Mouse (Mus musculus): ENCODE measurements around the gene Ung. TPM values are rescaled to one million over a fixed set of nuclear protein-coding genes. Genes with fewer than 3 reads are reported as not detected.

The Ung gene
- polyA plus RNA-seq, 1 experiment from 2014 or later: 37.9 TPM

DNA sequence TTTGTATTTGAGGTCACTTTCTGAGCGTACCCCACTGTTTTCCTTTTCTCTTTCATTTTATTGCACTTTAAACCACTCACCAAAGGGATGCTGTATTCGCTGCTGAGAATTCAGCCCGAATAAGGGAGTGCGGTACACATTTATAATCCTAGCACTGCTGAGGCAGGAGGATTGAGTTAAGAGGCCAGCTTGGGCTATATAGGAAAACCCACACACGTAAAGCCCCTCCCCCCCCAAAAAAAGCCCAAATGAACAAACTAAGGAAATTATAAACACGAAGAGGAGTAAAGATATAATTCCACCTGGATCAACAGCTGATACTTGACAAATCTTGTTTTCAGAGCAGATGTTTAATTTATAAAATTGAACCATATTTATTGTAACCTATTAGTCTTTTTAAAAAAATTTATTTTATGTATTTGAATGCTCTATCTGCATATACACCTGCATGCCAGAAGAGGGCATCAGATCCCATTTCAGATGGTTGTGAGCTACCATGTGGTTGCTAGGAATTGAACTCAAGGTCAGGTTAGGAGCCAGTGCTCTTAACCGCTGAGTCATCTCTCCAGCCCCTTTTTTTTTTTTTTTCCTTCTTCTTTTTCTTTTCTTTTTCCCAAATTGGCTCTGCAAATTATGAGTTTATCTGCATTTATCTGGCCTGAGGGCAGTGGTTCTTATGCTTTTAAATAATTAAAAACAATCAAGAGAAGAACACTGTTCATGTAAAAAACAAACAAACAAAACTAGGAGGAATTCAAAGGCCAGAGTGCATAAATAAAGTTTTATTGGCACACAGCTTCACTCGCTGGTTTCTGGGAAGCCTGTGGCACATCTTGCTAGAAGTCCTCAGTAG lies 46.6 kb downstream of the Ung start:
- 57% methylated on average over 8 of the region's 8 CpGs for WGBS
- Histone ChIP-seq H3K4me1 (ENCODE audit: control insufficient read depth, insufficient read depth, low read length) (no peaks in the 10 kb centered on the region), H3K4me3 (ENCODE audit: low read depth, low read length) (no peak overlapping the region), H3K36me3 (replicated peaks; ENCODE audit: control insufficient read depth, insufficient read depth, low read depth, low read length) (no peaks in the 10 kb centered on the region), H3K27me3 (ENCODE audit: control insufficient read depth, insufficient read depth, low read length) (no peaks in the 10 kb centered on the region), H3K27ac (replicated peaks; ENCODE audit: low read depth, low read length) (no peak overlapping the region), H3K9me3 (replicated peaks; ENCODE audit: control insufficient read depth, low read length) (no peaks in the 10 kb centered on the region), H3K9ac (replicated peaks; ENCODE audit: low read length) (no peak overlapping the region; the same call in 1 of the 2 replicates), H3K4me2 (ENCODE audit: low read depth, low read length) (peak overlapping the region; percentile 64)
- ATAC-seq (replicated peaks; ENCODE audit: insufficient number of reproducible peaks, low FRiP score, low TSS enrichment, low read depth): no peak
- DNase-seq (ENCODE audit: low spot score): no peak

DNA sequence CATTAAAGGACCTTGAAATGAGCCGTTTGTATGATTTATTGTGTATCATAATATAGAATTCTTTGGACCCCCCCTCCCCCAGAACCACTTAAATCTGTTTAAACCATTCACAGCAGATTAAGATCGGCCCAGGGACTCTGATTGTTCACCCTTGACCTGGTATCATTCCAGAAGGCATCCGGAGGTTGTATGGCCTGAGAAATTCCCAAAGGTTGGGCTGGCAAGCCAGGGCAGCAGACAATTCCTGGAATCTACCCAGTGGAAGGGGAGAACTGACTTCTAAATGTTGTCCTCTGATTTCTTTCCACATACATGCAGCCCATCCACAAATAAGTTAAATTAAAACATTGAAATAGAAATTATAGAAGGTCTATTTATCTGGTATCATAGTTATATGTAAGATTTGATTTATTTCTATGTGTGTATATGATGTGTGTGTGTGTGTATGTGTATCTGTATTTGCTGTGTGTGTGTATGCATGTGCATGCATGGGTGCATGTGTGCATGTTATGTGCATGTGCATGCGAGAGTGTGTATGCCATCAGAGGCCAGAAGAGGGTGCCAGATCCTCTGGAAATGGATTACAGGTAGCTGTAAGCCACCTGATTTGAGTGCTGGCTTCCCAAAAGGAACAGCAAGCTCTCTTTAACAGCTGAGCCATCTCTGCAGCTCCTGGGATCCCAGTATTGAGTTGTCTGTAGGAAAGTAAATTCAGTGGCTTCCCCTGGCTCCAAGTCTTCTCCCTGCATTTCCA lies 48.0 kb downstream of the Ung start:
- ATAC-seq (replicated peaks; ENCODE audit: insufficient number of reproducible peaks, low FRiP score, low TSS enrichment, low read depth) (no peak), DNase-seq (ENCODE audit: low spot score) (no peak)
- Histone ChIP-seq H3K9me3 (replicated peaks; ENCODE audit: control insufficient read depth, low read length) (no peaks in the 10 kb centered on the region), H3K27me3 (ENCODE audit: control insufficient read depth, insufficient read depth, low read length) (no peaks in the 10 kb centered on the region), H3K9ac (replicated peaks; ENCODE audit: low read length) (no peak overlapping the region), H3K4me1 (ENCODE audit: control insufficient read depth, insufficient read depth, low read length) (no peaks in the 10 kb centered on the region), H3K4me2 (ENCODE audit: low read depth, low read length) (no peak overlapping the region), H3K27ac (replicated peaks; ENCODE audit: low read depth, low read length) (no peak overlapping the region), H3K36me3 (replicated peaks; ENCODE audit: control insufficient read depth, insufficient read depth, low read depth, low read length) (no peaks in the 10 kb centered on the region), H3K4me3 (ENCODE audit: low read depth, low read length) (no peak overlapping the region)
- 74% methylated on average over 4 of the region's 4 CpGs for WGBS

DNA sequence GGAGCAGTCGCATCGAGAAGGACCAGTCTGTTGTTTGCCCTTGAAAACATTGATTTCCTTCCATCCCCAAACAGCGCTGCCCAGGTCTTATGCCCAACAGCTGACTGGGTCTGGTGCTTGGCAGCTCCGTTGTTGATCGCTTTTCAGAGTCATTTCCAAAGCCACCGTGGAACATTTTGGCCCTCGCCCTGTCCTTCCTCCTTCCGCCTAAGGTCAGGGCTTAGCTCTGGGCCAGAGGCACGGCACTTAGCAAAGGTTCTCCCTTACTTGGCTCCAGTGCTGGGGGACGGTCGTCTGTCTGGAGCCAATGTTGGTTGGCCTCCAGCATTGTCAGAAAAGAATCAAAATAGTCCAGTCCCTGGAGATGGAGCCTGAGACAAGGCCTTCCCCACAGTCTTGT lies 49.4 kb downstream of the Ung start:
- Histone ChIP-seq H3K9ac (replicated peaks; ENCODE audit: low read length) (no peak overlapping the region), H3K27ac (replicated peaks; ENCODE audit: low read depth, low read length) (no peak overlapping the region), H3K36me3 (replicated peaks; ENCODE audit: control insufficient read depth, insufficient read depth, low read depth, low read length) (no peaks in the 10 kb centered on the region), H3K4me2 (ENCODE audit: low read depth, low read length) (no peak overlapping the region), H3K4me3 (ENCODE audit: low read depth, low read length) (no peak overlapping the region), H3K4me1 (ENCODE audit: control insufficient read depth, insufficient read depth, low read length) (no peaks in the 10 kb centered on the region), H3K27me3 (ENCODE audit: control insufficient read depth, insufficient read depth, low read length) (no peaks in the 10 kb centered on the region), H3K9me3 (replicated peaks; ENCODE audit: control insufficient read depth, low read length) (no peaks in the 10 kb centered on the region)
- 83% methylated on average over 11 of the region's 11 CpGs for WGBS
- ATAC-seq (replicated peaks; ENCODE audit: insufficient number of reproducible peaks, low FRiP score, low TSS enrichment, low read depth): no peak
- no peak for DNase-seq (ENCODE audit: low spot score)

DNA sequence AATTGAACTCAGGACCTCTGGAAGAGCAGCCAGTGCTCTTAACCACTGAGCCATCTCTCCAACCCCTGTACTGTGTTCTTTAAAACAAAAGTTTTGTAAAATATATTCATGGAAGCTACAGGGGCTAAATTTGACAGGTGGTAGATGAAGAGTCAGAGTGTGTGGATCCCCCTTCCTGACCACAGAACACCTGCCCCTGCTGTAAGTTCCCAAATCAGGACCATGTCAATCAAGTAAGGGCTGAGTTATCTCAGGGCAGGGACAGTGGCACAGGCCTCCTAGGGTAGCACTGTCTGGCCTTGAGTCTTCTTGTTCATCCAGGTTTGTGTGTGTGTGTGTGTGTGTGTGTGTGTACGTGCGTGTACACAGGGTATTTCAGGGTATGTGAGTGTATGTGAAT lies 53.3 kb downstream of the Ung start:
- Histone ChIP-seq H3K27ac (replicated peaks; ENCODE audit: low read depth, low read length) (no peak overlapping the region), H3K36me3 (replicated peaks; ENCODE audit: control insufficient read depth, insufficient read depth, low read depth, low read length) (no peaks in the 10 kb centered on the region), H3K9ac (replicated peaks; ENCODE audit: low read length) (no peak overlapping the region), H3K9me3 (replicated peaks; ENCODE audit: control insufficient read depth, low read length) (no peaks in the 10 kb centered on the region), H3K4me1 (ENCODE audit: control insufficient read depth, insufficient read depth, low read length) (no peaks in the 10 kb centered on the region), H3K4me3 (ENCODE audit: low read depth, low read length) (no peak overlapping the region), H3K27me3 (ENCODE audit: control insufficient read depth, insufficient read depth, low read length) (no peaks in the 10 kb centered on the region), H3K4me2 (ENCODE audit: low read depth, low read length) (no peak overlapping the region)
- 93% methylated on average over 2 of the region's 2 CpGs for WGBS
- DNase-seq (ENCODE audit: low spot score): no peak
- ATAC-seq (replicated peaks; ENCODE audit: insufficient number of reproducible peaks, low FRiP score, low TSS enrichment, low read depth): no peak

DNA sequence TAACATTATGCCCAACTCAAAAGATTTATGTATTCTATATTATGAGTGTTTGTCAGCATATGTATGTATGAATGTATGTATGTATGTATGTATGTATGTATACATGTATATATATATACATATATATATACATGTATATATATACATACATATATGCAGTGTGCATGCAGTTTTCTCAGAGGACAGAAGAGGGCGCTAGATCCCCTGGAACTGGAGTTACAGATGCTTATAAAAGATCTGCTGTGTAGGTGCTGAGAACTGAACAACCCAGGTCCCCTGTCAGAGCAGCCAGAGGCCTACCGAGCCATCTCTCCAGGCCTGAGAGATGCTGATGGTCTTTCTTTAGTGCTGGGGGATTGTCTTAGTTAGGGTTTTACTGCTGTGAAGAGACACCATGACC lies 56.9 kb downstream of the Ung start:
- no peak for DNase-seq (ENCODE audit: low spot score)
- Histone ChIP-seq H3K4me2 (ENCODE audit: low read depth, low read length) (no peak overlapping the region), H3K9me3 (replicated peaks; ENCODE audit: control insufficient read depth, low read length) (no peaks in the 10 kb centered on the region), H3K36me3 (replicated peaks; ENCODE audit: control insufficient read depth, insufficient read depth, low read depth, low read length) (no peaks in the 10 kb centered on the region), H3K27ac (replicated peaks; ENCODE audit: low read depth, low read length) (no peak overlapping the region), H3K4me1 (ENCODE audit: control insufficient read depth, insufficient read depth, low read length) (no peaks in the 10 kb centered on the region), H3K4me3 (ENCODE audit: low read depth, low read length) (no peak overlapping the region), H3K27me3 (ENCODE audit: control insufficient read depth, insufficient read depth, low read length) (no peaks in the 10 kb centered on the region), H3K9ac (replicated peaks; ENCODE audit: low read length) (no peak overlapping the region)
- no peak for ATAC-seq (replicated peaks; ENCODE audit: insufficient number of reproducible peaks, low FRiP score, low TSS enrichment, low read depth)
- WGBS: 67% methylated on average over 2 of the region's 2 CpGs

Other genes starting within 250 kb of the Ung start
- 130 and 135 TPM in 2 replicates for gene Coro1c, start 221.6 kb upstream of the Ung start, polyA plus RNA-seq (2014; fragmentation: Nextera tagmentation; extraction: Ambion mirVana)
- gene Ssh1, start 136.5 kb upstream of the Ung start, polyA plus RNA-seq (2014; fragmentation: Nextera tagmentation; extraction: Ambion mirVana): 26.0 and 29.0 TPM in 2 replicates
- not detected in 2 replicates for gene Dao, start 126.7 kb upstream of the Ung start, polyA plus RNA-seq (2014; fragmentation: Nextera tagmentation; extraction: Ambion mirVana)
- 10.0 and 11.4 TPM in 2 replicates for gene Usp30, start 64.9 kb upstream of the Ung start, polyA plus RNA-seq (2014; fragmentation: Nextera tagmentation; extraction: Ambion mirVana)
- 3.3 and 4.1 TPM in 2 replicates for gene Svop, start 38.8 kb upstream of the Ung start, polyA plus RNA-seq (2014; fragmentation: Nextera tagmentation; extraction: Ambion mirVana)
- 13.5 and 13.8 TPM in 2 replicates for gene Alkbh2, start 2.2 kb upstream of the Ung start, polyA plus RNA-seq (2014; fragmentation: Nextera tagmentation; extraction: Ambion mirVana)
- gene Acacb, start 16.1 kb downstream of the Ung start, polyA plus RNA-seq (2014; fragmentation: Nextera tagmentation; extraction: Ambion mirVana): 2.9 and 3.6 TPM in 2 replicates
- 0.42 and 1.3 TPM in 2 replicates for gene Foxn4, start 143.4 kb downstream of the Ung start, polyA plus RNA-seq (2014; fragmentation: Nextera tagmentation; extraction: Ambion mirVana)
- gene Myo1h, start 158.8 kb downstream of the Ung start, polyA plus RNA-seq (2014; fragmentation: Nextera tagmentation; extraction: Ambion mirVana): 0.38 and 1.2 TPM in 2 replicates